Mouse (Mus musculus) ES-E14 (cell line): ENCODE results near the gene Lgals2. TPM values are rescaled to one million over a fixed set of nuclear protein-coding genes. Genes with fewer than 3 reads are reported as not detected.

Experiments used
- DNase-seq: peaks from one replicate; pipeline ENCODE4 v3.0.0-alpha.2; 2013; ENCODE audit warnings: low read depth, low spot score
- H3K27ac ChIP-seq: 2 replicates; pipeline ENCODE4 v1.5.1; 2012; ENCODE audit warnings: low read depth, mild to moderate bottlenecking, low read length, moderate library complexity, mixed read lengths; ENCODE audit not compliant: poor library complexity, insufficient read depth, severe bottlenecking
- H3K36me3 ChIP-seq: 2 replicates; pipeline ENCODE4 v1.6.1; 2012; ENCODE audit warnings: mild to moderate bottlenecking, low read length, moderate library complexity, mixed read lengths; ENCODE audit not compliant: control insufficient read depth, poor library complexity, insufficient read depth, severe bottlenecking
- H3K4me1 ChIP-seq, 2 experiments: fragments of 150-350 bp in 1 of 2; sonication (generic) in 1 of 2; 2 replicates each; pipeline ENCODE4 v1.6.1; 2012; ENCODE audit warnings: low read length in 2 of 2, mild to moderate bottlenecking in 1 of 2, mixed read lengths in 1 of 2; ENCODE audit not compliant: control insufficient read depth in 2 of 2, insufficient read depth in 2 of 2, poor library complexity in 1 of 2
- H3K4me3 ChIP-seq, 2 experiments: fragments of 150-350 bp in 1 of 2; sonication (generic) in 1 of 2; 2 replicates each; pipeline ENCODE4 v1.5.1; 2012; ENCODE audit warnings: low read length in 2 of 2, low read depth in 1 of 2, mild to moderate bottlenecking in 1 of 2, mixed read lengths in 1 of 2; ENCODE audit not compliant: insufficient read depth in 1 of 2, poor library complexity in 1 of 2, severe bottlenecking in 1 of 2
- H3K9ac ChIP-seq: 2 replicates; pipeline ENCODE4 v1.6.1; 2012; ENCODE audit warnings: low read depth, mild to moderate bottlenecking, low read length, mixed read lengths; ENCODE audit not compliant: poor library complexity, insufficient read depth, severe bottlenecking
- H3K9me3 ChIP-seq: fragments of 150-350 bp; sonication (generic); 2 replicates; pipeline ENCODE4 v1.6.1; 2012; ENCODE audit warnings: low read depth, mild to moderate bottlenecking, low read length; ENCODE audit not compliant: control insufficient read depth, insufficient read depth
- CHD2 ChIP-seq: IDR thresholded peaks from 2 replicates; pipeline ENCODE4 v1.6.1; 2014; ENCODE audit warnings: mild to moderate bottlenecking, low read depth, low read length, inconsistent platforms
- HCFC1 ChIP-seq: IDR thresholded peaks from 2 replicates; pipeline ENCODE4 v1.6.1; 2012; ENCODE audit warnings: low read length, inconsistent platforms, borderline replicate concordance; ENCODE audit not compliant: insufficient read depth
- MAFK ChIP-seq: IDR thresholded peaks from 2 replicates; pipeline ENCODE4 v1.6.1; 2014; ENCODE audit warnings: mild to moderate bottlenecking, low read depth, low read length, inconsistent platforms; ENCODE audit not compliant: insufficient read depth
- ZC3H11A ChIP-seq: IDR thresholded peaks from 2 replicates; pipeline ENCODE4 v1.6.1; 2012; ENCODE audit warnings: low read depth, mild to moderate bottlenecking, inconsistent platforms, low read length, borderline replicate concordance
- ZNF384 ChIP-seq: IDR thresholded peaks from 2 replicates; pipeline ENCODE4 v1.6.1; 2012; ENCODE audit warnings: low read depth, low read length, inconsistent platforms
- in situ Hi-C, 2 experiments: fragments of 600-800 bp; cut with MboI; formaldehyde crosslinking; loops; one replicate each; pipeline ENCODE4 v1.15.1; 2025; ENCODE audit warnings: low sequenced_read_pairs in 2 of 2, inconsistent platforms in 1 of 2; ENCODE audit not compliant: unreplicated experiment in 2 of 2
- total RNA-seq: library from RNA; depleted of rRNA; stranded (reverse); fragments of 300-350 nt; gene quantifications from 2 replicates; pipeline ENCODE4 v1.2.3, GENCODE M21; 2012

Gene Lgals2
- total RNA-seq, 1 experiment, result 4.2 TPM

DNA sequence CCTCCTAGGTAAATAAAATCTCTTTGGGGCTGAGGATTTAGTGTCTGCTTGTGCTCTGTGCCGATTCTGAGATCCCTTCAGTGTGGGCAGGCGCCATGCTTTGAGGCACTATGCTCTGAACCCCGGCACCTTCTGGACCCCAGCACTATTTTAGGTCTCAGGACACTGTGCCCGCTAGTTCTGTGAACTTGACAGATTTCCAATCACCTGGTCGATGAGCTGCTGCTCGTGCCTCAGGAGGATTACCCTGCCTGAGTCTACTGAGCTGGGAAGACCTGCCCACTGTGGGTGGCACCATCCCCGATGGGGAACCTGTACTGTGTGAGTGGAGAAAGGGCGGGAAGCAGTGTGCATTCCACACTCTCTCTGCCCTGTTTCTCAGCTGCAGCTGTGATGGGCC, 19.7 kb upstream of the Lgals2 start:
- no peak overlapping the region for H3K4me3 ChIP-seq
- H3K27ac ChIP-seq, result no peak overlapping the region
- H3K9me3 ChIP-seq, result no peaks in the 10 kb centered on the region
- peaks cover 0 to 22% of the 10 kb centered on the region in 2 experiments; a peak in 3 of 4 replicates for H3K4me1 ChIP-seq
- DNase-seq, result no peak
- TF ChIP-seq ZC3H11A, result no peak
- TF ChIP-seq HCFC1, result no peak
- TF ChIP-seq ZNF384, result no peak
- no peak for TF ChIP-seq MAFK
- no peak for TF ChIP-seq CHD2
- in situ Hi-C loops, result no loop called here
- no peak overlapping the region for H3K9ac ChIP-seq
- peaks cover 1% of the 10 kb centered on the region; the same call in 1 of the 2 replicates for H3K36me3 ChIP-seq

DNA sequence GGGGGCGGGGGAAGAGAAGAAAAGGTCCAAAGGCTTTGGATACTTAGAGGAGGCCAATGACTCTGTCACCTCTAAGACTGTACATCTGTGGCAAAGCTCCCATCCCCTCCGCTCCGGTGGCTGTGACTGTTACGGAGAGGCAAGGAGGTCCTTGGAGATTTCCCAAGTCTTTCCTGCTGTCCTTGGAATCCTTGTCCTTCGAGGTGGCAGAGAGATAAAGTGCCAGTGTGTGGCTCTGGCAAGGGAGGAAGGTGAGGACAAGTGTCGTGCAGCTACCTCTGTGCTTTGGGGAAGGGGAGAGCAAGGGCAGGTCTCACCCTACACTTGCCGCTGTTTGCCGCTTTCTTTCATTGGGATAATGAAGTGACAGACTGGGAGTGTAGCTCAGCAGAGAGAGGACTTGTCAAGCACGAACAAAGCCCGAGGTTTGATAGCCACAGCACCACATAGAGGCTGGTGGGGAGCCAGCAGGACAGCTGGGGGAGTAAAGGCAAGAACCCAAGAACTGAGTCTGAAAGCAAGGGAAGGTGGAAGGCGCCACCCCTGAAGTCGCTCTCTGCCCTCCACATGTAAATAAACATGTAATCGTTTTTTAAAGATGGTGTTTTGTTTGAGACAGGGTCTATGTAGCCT, 18.6 kb upstream of the Lgals2 start:
- Histone ChIP-seq H3K9me3 (no peaks in the 10 kb centered on the region), H3K27ac (no peak overlapping the region), H3K4me1 (peaks cover 0 to 24% of the 10 kb centered on the region in 2 experiments; a peak in 3 of 4 replicates), H3K36me3 (no peaks in the 10 kb centered on the region), H3K9ac (no peak overlapping the region), H3K4me3 (no peak overlapping the region)
- DNase-seq, result no peak
- in situ Hi-C loops, result no loop called here
- TF ChIP-seq MAFK (no peak), ZNF384 (no peak), HCFC1 (no peak), ZC3H11A (no peak), CHD2 (no peak)

GRCm38 (mm10) chr15:78872021-78872608, 16.8 kb upstream of the Lgals2 start:
- Histone ChIP-seq H3K9me3 (no peaks in the 10 kb centered on the region), H3K4me1 (peaks cover 0 to 31% of the 10 kb centered on the region in 2 experiments; a peak in 3 of 4 replicates), H3K27ac (no peak overlapping the region), H3K36me3 (no peaks in the 10 kb centered on the region), H3K9ac (no peak overlapping the region), H3K4me3 (no peak overlapping the region)
- TF ChIP-seq MAFK (no peak), HCFC1 (no peak), CHD2 (no peak), ZNF384 (no peak), ZC3H11A (no peak)
- in situ Hi-C loops, result no loop called here
- DNase-seq, result no peak

DNA sequence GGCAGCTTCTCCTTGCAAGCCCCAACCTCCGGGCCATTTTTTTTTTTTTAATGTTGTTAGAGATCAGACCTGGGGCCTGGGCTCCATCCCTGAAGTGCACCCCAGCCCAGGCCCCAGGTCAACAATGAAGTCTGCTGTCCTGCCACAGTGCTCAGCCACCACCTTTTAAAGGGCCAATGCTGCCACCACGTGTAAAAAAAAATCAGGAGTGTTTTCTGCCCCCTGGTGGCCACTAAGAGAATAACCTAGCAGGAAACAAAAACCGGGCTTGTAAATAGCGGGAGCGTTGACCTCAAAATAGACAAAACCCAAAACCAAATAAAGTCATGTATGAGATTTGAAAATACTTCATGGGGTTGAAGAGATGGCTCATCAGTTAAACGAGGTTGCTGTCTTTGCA, 14.4 kb upstream of the Lgals2 start:
- Histone ChIP-seq H3K9ac (no peak overlapping the region), H3K36me3 (no peaks in the 10 kb centered on the region), H3K4me3 (no peak overlapping the region), H3K9me3 (no peaks in the 10 kb centered on the region), H3K4me1 (peaks cover 2 to 27% of the 10 kb centered on the region in 2 experiments), H3K27ac (no peak overlapping the region)
- peak; percentile 60 for DNase-seq
- TF ChIP-seq ZNF384 (peak; percentile 92), CHD2 (no peak)
- in situ Hi-C loops, result no loop called here

DNA sequence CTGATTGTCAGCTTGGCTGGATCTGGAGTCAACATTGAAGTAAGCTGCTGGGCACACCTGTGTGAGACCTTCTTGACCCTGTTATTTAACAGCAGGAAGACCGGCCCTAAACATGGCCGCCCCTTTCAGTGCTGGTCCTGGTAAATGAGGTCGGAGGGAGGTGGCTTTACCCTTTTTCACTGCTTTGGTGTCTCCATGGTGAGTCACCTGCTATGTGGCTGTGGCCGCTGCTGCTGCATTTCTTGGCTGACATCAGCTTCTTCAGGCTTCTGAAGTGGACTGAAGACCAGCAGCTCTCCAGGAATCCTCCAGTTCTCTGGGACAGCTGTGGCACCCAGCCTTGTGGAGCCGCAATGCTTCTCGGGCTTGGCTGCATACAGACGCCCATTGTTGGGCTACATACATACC, 13.5 kb upstream of the Lgals2 start:
- TF ChIP-seq MAFK (no peak), HCFC1 (no peak), ZNF384 (no peak), ZC3H11A (no peak), CHD2 (no peak)
- no peak for DNase-seq
- Histone ChIP-seq H3K4me1 (peaks cover 2 to 26% of the 10 kb centered on the region in 2 experiments), H3K4me3 (no peak overlapping the region), H3K9ac (no peak overlapping the region), H3K9me3 (no peaks in the 10 kb centered on the region), H3K27ac (peak overlapping the region; percentile 12; the same call in 1 of the 2 replicates), H3K36me3 (no peaks in the 10 kb centered on the region)
- in situ Hi-C loops, result no loop called here
